Mouse (Mus musculus) lung, embryonic 16.5 days (tissue): ENCODE data around the gene Camta1. TPM values are rescaled to one million over a fixed set of nuclear protein-coding genes. Genes with fewer than 3 reads are reported as not detected.

Experiments
- ATAC-seq: fragments of 200-750 bp; cut with Nextera tagmentation; 2 replicates; pipeline ENCODE4 v1.8.0; 2017; ENCODE audit warnings: low read depth, mild to moderate bottlenecking, moderate library complexity
- H3K27ac ChIP-seq: fragments of 300-500 bp; sonication (generic); 2 replicates; pipeline ENCODE4 v1.5.1; 2014; ENCODE audit warnings: mild to moderate bottlenecking, control low read depth, low read length
- H3K27me3 ChIP-seq: fragments of 300-500 bp; sonication (generic); 2 replicates; pipeline ENCODE4 v1.6.1; 2014; ENCODE audit warnings: low read depth, low read length, mixed read lengths; ENCODE audit not compliant: control insufficient read depth, insufficient read depth
- H3K36me3 ChIP-seq: fragments of 300-500 bp; sonication (generic); 2 replicates; pipeline ENCODE4 v1.6.1; 2014; ENCODE audit warnings: low read length; ENCODE audit not compliant: control insufficient read depth, insufficient read depth
- H3K4me1 ChIP-seq: fragments of 300-500 bp; sonication (generic); replicated peaks from 2 replicates; pipeline ENCODE4 v1.6.1; 2014; ENCODE audit warnings: low read length, mixed read lengths; ENCODE audit not compliant: control insufficient read depth, insufficient read depth
- H3K4me2 ChIP-seq: fragments of 300-500 bp; sonication (generic); 2 replicates; pipeline ENCODE4 v1.6.1; 2014; ENCODE audit warnings: low read depth, low read length, control low read depth
- H3K4me3 ChIP-seq: fragments of 300-500 bp; sonication (generic); 2 replicates; pipeline ENCODE4 v1.5.1; 2014; ENCODE audit warnings: mild to moderate bottlenecking, low read length, control low read depth
- H3K9ac ChIP-seq: fragments of 300-500 bp; sonication (generic); 2 replicates; pipeline ENCODE4 v1.6.1; 2014; ENCODE audit warnings: low read length, control low read depth
- H3K9me3 ChIP-seq: fragments of 300-500 bp; sonication (generic); 2 replicates; pipeline ENCODE4 v1.6.1; 2016; ENCODE audit warnings: low read length; ENCODE audit not compliant: control insufficient read depth
- WGBS: fragments of 180-500 bp; shearing (Covaris S2); extraction: QIAGEN DNeasy Blood & Tissue Kit; methylation state at CpG from one replicate; pipeline ENCODE4 v1.1.7; 2014; 5-methylcytosine and 5-hydroxymethylcytosine counted together
- polyA plus RNA-seq: library from polyadenylated mRNA; unstranded; fragments of >200 nt; fragmentation: Nextera tagmentation; extraction: Ambion mirVana; gene quantifications from 2 replicates; pipeline ENCODE4 v1.2.1, GENCODE M21; 2015

The Camta1 gene
- polyA plus RNA-seq, 1 experiment from 2014 or later, result 89.4 TPM

GRCm38 (mm10) chr4:151095207-151095606 lies 766.5 kb downstream of the Camta1 start:
- no peaks in the 10 kb centered on the region for H3K36me3 ChIP-seq
- WGBS, result 44% methylated on average over 2 of the region's 2 CpGs
- no peak overlapping the region for H3K27ac ChIP-seq
- no peak for ATAC-seq
- H3K4me3 ChIP-seq, result no peak overlapping the region
- no peaks in the 10 kb centered on the region for H3K27me3 ChIP-seq
- H3K4me2 ChIP-seq, result no peak overlapping the region
- H3K9ac ChIP-seq, result no peak overlapping the region
- H3K9me3 ChIP-seq, result no peaks in the 10 kb centered on the region
- H3K4me1 ChIP-seq, result no peaks in the 10 kb centered on the region; the same call in 1 of the 2 replicates

DNA sequence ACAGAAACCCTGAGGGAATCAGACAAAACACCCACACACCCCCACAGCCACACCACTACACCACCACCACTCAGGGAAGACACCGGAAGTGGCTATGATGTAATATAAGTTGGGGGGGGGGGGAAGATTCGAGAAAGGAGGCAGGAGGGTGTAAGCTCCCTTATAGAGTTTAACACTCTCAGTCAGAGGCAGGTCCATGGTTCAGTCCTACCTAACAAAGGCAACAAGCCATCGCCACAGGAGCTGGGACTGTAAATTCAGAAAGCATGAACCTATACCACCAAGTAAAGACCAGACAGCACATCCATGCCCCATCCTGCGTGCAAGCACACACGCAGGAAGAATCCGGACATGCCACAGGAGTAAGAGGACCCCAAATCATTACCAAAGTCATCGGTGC lies 772.4 kb downstream of the Camta1 start, which contains the start of gene Gm13090:
Gm13090 (plus strand) TSS at position 301 of the 400 bp plus-strand sequence.
- no peak within 1 kb of the TSS for H3K27ac ChIP-seq

DNA sequence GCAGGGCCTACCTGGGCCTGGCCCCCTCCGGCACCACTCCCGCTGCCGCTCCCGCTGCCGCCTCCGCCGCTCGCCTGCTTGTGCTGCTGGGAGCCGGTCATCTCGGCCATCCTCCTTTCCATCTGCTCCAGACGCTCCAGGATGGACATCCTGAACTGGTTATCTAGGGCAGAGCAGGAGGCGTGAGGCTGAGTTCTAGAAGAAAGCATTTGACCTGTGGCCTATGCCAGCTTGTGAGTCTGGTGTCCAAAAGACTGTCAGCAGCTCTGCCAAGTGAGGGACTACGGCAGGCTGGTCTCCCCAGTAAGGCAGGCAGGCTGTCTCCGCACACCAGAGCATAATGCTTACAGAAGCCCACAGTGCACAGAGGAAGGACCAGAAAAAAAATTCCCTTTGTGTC lies 772.9 kb downstream of the Camta1 start:
- WGBS, result 86% methylated on average over 14 of the region's 14 CpGs
- Histone ChIP-seq H3K4me2 (no peak overlapping the region), H3K4me1 (no peaks in the 10 kb centered on the region), H3K36me3 (no peaks in the 10 kb centered on the region), H3K9ac (no peak overlapping the region), H3K9me3 (no peaks in the 10 kb centered on the region), H3K4me3 (no peak overlapping the region), H3K27ac (no peak overlapping the region), H3K27me3 (no peaks in the 10 kb centered on the region)
- no peak for ATAC-seq

More for the DNA sequence above, 772.4 kb downstream of the Camta1 start, which contains the start of gene Gm13090:
- Histone ChIP-seq H3K9me3 (no peaks in the 10 kb centered on the region), H3K36me3 (no peaks in the 10 kb centered on the region), H3K9ac (no peak within 1 kb of the TSS), H3K4me1 (no peaks in the 10 kb centered on the region), H3K4me3 (no peak within 1 kb of the TSS), H3K4me2 (no peak within 1 kb of the TSS), H3K27me3 (no peaks in the 10 kb centered on the region)
- WGBS, result 80% methylated on average over 7 of the region's 7 CpGs
- ATAC-seq, result no peak

DNA sequence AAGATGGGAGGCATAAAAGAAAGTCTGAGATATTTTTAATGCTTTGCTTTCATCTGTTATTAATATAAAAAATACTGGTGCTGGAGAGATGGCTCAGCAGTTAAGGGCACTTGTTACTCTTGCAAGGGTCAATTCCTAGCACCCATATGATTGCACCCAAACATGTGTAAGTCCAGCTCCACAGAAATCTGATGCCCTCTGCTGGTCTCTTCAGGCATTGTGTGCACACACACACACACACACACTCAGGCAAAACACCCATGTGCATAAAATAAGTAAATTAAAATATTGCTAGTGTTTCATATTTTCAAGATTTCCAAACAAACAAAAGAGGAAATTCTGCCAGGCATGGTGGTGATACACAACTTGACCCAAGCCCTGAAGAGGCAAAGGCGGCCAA lies 774.3 kb downstream of the Camta1 start:
- no peak overlapping the region for H3K4me2 ChIP-seq
- no peaks in the 10 kb centered on the region for H3K36me3 ChIP-seq
- no peak overlapping the region for H3K27ac ChIP-seq
- 97% methylated on average over 1 of the region's 1 CpGs for WGBS
- ATAC-seq, result no peak
- no peak overlapping the region for H3K9ac ChIP-seq
- no peaks in the 10 kb centered on the region for H3K27me3 ChIP-seq
- no peaks in the 10 kb centered on the region for H3K9me3 ChIP-seq
- no peaks in the 10 kb centered on the region for H3K4me1 ChIP-seq
- no peak overlapping the region for H3K4me3 ChIP-seq

DNA sequence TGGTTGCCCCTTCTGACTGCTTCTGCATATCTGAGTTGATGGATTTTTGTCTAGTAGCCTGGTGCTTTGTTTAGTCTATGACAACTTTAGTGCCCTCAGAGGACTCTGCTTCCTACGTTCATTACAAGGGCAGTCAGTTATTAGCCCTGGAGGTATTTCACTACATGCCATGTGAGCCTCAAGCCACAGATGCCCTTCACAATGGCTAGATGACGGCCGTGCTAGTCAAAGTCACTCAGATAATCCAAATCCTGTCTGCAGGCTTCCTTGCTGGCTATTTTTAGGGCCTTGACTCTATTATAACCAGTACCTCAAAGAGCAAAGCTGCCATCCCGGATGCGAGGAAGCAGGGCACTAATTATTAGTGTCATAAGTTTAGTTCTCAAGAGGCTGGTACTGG lies 778.6 kb downstream of the Camta1 start:
- no peaks in the 10 kb centered on the region for H3K4me1 ChIP-seq
- H3K36me3 ChIP-seq, result no peaks in the 10 kb centered on the region
- 75% methylated on average over 5 of the region's 5 CpGs for WGBS
- H3K9ac ChIP-seq, result no peak overlapping the region
- no peaks in the 10 kb centered on the region for H3K9me3 ChIP-seq
- H3K4me3 ChIP-seq, result no peak overlapping the region
- no peaks in the 10 kb centered on the region for H3K27me3 ChIP-seq
- no peak overlapping the region for H3K4me2 ChIP-seq
- no peak for ATAC-seq
- H3K27ac ChIP-seq, result no peak overlapping the region

DNA sequence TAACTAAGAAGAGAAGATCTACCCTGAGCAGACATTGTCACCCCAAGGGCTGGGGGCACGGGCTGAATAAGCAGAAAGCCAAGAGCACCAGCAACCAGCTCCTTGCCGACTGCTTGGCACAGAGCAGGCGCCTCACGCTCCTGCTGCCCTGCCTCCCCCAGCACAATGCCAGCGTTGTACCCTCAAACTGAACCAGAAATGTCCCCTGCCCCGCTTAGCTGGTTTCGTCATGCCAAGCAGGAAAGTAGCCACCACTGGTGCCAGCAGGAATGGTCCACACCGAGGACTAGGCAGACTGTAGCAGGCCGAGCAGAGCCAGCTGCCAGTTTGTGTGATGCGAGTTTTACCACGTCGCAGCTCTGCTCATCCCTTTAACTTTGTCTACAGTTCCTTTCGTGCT lies 779.7 kb downstream of the Camta1 start:
- H3K36me3 ChIP-seq, result no peaks in the 10 kb centered on the region
- no peak overlapping the region for H3K9ac ChIP-seq
- H3K4me3 ChIP-seq, result no peak overlapping the region
- H3K4me2 ChIP-seq, result no peak overlapping the region
- ATAC-seq, result no peak
- H3K4me1 ChIP-seq, result no peaks in the 10 kb centered on the region
- no peak overlapping the region for H3K27ac ChIP-seq
- no peaks in the 10 kb centered on the region for H3K27me3 ChIP-seq
- WGBS, result 87% methylated on average over 13 of the region's 13 CpGs
- no peaks in the 10 kb centered on the region for H3K9me3 ChIP-seq

DNA sequence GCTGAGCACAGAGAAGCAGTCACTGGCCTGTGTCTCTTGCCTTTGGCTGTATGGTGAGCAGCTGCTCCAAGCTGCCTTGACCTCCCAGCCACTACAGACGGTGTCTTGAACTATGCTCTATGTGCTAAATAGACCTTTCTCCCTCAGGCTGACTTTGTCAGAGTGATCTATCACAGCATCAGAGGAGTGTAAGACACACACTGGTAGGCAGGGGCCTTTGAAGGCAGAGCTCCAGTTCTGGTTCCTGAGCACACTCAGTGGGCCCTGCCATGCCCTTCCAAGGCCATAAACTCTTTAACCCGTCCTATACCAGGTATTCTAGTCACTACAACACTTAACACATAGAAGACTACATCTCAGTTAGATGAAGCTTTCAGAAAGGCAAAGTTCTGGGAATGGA lies 780.3 kb downstream of the Camta1 start:
- Histone ChIP-seq H3K9ac (no peak overlapping the region), H3K36me3 (no peaks in the 10 kb centered on the region), H3K27me3 (no peaks in the 10 kb centered on the region), H3K9me3 (no peaks in the 10 kb centered on the region), H3K27ac (no peak overlapping the region), H3K4me3 (no peak overlapping the region), H3K4me1 (no peaks in the 10 kb centered on the region), H3K4me2 (no peak overlapping the region)
- 67% methylated on average over 2 of the region's 2 CpGs for WGBS
- ATAC-seq, result no peak

GRCm38 (mm10) chr4:151074817-151075216 lies 786.9 kb downstream of the Camta1 start:
- Histone ChIP-seq H3K4me1 (no peaks in the 10 kb centered on the region), H3K9ac (no peak overlapping the region), H3K27ac (no peak overlapping the region), H3K9me3 (no peaks in the 10 kb centered on the region), H3K4me2 (no peak overlapping the region), H3K36me3 (no peaks in the 10 kb centered on the region), H3K4me3 (no peak overlapping the region), H3K27me3 (no peaks in the 10 kb centered on the region)
- ATAC-seq, result no peak
- 89% methylated on average over 15 of the region's 15 CpGs for WGBS

DNA sequence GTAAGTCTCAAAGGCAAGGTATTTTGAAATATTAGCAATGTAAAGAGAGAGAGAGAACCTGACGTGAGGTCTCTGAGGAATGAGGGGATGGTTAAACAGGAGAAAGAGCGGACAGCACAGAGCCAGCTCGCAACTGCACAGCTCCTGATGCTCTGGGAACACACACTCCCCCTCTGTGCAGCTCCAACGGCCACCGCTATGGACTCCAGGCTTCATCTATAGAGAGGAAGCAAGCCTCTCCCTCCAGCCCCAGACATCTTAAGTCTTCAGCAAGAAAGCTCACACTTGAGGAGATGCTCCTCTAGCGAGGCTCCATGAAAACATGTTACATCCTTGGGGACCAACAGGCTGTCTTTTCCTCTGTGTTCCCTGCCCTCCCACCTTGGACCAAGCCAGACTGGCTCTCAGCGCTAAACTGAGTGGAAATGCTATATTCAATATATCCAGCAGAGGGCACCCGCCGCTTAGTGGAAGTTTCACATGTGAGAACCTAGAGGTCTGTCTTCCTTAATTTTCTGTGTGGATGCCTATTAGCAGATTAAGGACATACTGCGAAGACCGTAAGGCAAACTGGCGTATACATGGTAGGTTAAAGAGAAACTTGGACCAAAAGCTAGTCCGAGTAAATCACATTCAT lies 788.5 kb downstream of the Camta1 start:
- H3K27me3 ChIP-seq, result no peaks in the 10 kb centered on the region
- ATAC-seq, result peak; percentile 62; the same call in 1 of the 2 replicates
- H3K9me3 ChIP-seq, result no peaks in the 10 kb centered on the region
- no peak overlapping the region for H3K4me2 ChIP-seq
- no peaks in the 10 kb centered on the region for H3K4me1 ChIP-seq
- H3K4me3 ChIP-seq, result no peak overlapping the region
- H3K27ac ChIP-seq, result no peak overlapping the region
- 47% methylated on average over 13 of the region's 13 CpGs for WGBS
- no peaks in the 10 kb centered on the region for H3K36me3 ChIP-seq
- H3K9ac ChIP-seq, result no peak overlapping the region

DNA sequence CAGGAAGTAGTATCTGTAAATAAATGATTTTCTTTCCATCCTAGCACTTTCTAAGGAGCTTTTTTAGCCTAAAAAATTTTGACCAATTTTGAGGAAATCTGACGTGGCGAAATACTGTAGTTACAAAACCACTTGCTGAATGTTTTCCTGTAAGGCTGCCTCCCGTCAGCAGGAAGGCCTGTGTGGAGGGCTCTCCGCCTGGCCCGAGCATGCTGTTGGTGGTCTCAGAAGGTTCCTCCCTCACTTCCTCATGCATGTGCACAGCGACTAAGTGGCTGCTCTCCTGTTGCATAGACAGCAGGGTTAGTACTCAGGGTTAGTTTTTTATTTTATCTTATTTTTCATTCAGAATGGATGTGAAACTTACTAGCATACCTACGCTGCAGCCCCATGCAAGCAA lies 790.7 kb downstream of the Camta1 start:
- Histone ChIP-seq H3K27me3 (no peaks in the 10 kb centered on the region), H3K4me2 (no peak overlapping the region), H3K9ac (no peak overlapping the region), H3K9me3 (no peaks in the 10 kb centered on the region), H3K27ac (no peak overlapping the region), H3K36me3 (no peaks in the 10 kb centered on the region), H3K4me3 (no peak overlapping the region), H3K4me1 (no peaks in the 10 kb centered on the region)
- 74% methylated on average over 7 of the region's 7 CpGs for WGBS
- ATAC-seq, result no peak
